Mouse (Mus musculus) mature B cell (primary cell): ENCODE measurements around the gene Kif1b.
"Not testable (repeated sequence)": the region's sequence is repeated elsewhere in the genome, so short reads cannot be mapped to it uniquely, and the experiment has no call there.

Experiments
- in situ Hi-C: fragments of 300-500 bp; cut with MboI; formaldehyde crosslinking; loops from 2 replicates; pipeline ENCODE4 v1.14.3; 2019

Kif1b gene

DNA sequence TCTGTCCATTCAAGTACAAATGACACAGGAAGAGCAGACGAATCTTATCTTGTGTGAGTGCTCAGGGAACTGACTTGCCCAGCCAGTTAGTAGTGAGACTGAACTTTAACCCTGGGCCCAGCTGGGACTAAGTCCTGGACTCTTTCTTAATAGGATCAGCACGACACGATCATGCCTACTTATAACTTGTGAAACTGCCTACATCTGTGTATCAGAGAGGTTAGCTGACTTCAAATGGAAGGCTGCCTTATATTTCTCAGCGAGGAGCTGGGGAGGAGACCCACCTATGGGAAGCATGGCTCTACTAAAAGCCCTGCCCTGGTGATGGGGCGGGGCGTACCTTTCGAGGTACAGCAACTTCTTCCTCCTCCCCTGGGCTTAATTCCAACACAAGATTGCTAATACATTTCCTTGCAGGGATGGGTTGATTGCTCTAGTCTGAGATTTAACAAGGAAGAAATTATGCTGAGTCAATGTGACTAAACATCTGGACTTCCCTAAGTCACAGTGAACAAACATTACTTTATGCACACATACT is 137.0 kb downstream of the Kif1b start:
- in situ Hi-C loops: no loop called here

DNA sequence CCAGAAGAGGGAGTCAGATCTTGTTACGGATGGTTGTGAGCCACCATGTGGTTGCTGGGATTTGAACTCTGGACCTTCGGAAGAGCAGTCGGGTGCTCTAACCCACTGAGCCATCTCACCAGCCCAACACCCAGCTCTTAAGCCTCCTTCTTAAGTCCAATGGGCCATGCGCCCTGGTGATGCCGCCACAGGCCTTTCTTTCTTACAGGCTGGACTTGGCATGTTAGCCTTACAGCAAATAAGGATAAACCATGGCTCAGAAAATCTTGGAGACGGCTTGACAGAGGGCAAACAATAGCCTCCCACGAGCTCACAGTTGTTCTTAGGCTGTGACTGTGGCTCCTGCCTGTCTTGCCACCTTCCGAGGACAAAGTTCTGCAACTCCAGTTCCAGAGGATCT is 137.6 kb downstream of the Kif1b start:
- in situ Hi-C loops: not testable (repeated sequence)

DNA sequence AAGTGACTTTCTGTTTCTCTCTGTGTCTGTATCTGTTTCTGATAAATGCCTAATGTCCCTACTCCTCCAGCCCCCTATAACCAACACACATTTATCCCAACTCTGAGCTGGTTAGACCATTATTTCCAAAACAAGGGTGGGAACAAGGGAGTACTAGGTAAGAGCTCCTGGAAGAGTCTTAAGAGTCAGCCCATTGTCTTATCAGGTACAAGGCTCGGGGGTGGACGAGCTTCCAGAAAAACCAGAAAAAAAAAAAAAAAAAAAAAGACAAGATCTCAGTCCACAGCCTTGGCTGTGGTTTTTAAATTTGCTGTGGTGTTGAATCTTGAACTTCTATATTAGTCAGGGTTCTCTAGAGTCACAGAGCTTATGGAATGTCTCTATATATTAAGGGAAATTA is 139.5 kb downstream of the Kif1b start:
- in situ Hi-C loops: no loop called here

DNA sequence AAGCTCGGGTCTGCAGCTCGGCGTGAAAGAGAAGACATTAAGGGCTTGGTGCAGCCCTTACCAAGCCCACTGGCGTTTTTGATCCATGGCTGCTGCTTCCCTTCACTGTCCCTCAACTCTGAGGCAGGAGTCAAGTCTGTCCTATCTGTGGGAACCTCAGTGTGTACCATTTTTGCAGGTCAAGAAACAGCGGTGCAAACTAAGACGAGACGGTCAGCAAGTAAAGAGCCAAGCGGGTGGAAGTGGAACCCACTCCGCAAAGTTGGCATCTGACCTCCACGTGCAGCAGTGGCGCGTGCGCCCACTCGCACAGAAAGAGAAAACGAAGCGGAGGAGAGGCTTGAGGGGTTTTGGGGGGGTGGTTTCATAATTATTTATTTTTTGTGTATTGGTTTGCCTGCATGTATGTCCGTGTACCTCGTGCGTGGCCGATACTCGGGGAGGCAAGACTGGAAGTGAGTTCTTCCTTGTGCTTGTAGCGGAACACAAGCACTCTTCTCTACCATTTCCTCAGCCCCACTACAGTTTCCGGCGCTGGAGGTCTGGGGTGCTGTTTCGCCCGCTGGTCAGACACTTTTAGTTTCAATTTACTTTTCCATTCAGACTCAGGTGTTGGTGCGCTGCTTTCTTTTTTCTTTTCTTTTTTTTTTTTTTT is 140.4 kb downstream of the Kif1b start:
- in situ Hi-C loops: no loop called here

DNA sequence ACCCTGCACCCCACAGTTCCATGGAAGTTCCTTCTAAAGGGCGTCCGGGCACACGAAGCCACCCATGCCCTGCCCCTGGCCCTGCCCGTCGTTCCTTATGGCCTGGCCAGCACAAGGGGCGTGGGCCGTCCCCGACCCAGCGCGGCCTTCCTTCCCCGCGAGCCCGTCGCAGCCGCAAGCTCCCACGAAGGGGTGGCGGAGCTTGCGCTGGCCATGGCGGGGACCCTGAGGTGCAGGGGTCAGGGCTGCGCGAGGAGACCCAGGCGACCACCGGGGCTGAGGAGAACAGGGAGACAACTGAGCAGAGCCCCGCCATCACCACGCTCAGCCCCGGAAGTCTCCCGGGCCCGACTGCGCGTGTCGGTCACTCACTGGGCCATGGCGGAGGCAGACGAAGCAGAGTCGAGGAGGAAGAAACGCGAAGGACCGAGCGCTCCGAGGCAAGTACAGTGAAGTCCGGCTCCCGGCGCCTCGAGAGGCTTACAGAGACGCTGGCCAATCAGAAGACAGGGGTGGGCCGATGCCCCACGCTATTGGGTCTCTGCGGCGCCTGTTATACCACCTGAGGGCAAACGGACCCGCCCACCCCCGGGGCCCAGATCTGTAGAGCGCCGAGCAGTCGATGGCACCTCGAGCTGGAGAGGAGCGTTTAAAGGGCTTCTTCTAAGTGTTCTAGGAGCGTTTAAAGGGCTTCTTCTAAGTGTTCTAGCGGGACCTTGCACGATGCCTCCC is 141.1 kb downstream of the Kif1b start, which contains the start of gene Pgd:
Gene Pgd (minus strand): TSS at position 557 of the 732 bp plus-strand sequence.
- in situ Hi-C loops: no loop called here

DNA sequence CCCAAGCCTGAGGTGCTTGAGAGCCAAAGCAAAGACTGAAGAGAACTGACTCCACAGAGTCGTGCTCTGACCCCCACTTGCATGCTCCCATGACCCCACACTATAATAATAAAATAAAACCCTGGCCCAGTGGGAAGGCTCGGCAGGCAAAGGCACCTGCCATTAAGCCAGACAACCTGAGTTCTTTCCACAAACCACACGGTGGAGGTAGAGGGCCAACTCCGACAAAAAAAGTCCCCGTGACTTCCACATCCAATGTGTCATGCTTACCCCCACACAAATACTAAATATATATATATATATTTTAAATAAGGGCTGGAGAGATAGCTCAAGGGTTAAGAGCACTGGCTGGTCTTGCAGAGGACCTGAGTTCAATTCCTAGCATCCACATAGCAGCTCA is 143.3 kb downstream of the Kif1b start:
- in situ Hi-C loops: no loop called here

DNA sequence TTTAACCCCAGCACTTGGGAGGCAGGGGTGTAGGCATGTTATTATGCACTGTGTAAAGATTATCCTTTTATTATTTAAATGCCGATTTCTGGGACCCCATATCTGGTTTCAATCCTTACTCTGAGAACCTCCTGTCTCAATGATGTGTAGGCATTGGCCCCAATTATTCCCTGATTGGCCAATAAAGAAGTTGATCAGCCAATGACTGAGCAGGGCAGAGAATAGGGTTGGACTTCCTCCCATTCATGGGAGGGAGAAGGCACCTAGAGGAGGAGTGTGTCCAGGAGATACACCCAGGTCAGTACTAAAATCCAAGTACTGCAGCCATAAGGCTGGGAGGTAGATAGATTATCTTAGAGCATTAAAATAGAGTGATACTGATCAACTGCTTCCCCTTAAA is 144.3 kb downstream of the Kif1b start:
- in situ Hi-C loops: no loop called here

DNA sequence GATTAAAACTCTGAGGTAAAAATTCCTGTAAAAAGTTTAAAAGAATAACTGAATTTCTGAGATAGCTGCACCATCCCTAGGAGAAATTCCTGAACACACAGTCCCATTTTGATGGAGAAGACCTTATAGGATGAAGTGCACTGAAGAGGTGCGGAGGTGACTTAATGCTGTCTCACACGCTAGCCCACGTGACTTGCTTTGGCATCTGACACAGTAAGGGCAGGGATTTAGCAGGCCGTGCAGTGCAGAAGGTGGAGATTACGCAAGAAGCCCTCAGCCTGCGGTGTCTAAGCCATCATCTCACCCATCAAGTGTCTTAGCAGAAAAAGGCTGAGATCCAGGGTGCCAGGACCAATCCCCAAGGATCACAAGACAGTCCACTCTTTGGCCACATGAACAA is 146.3 kb downstream of the Kif1b start:
- in situ Hi-C loops: no loop called here

DNA sequence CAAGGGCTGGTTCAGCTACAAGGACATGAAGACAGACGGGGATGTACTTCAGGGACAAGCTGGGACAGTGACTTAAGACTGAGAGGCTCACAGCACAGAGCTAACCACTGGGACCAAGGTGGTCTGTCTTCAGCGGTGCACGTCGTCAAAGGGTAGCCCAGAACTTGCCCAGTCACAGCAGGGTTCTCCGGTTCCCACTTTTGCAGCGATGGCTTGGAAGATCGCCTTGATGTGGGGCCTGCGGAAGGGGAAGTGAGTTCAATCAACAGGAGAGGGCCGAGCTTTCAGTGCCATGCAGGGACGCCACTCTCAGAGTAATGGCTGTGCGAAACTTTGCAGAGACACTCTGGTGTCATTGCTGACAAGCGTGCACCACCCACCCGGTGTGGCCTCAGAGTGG is 147.6 kb downstream of the Kif1b start:
- in situ Hi-C loops: no loop called here

DNA sequence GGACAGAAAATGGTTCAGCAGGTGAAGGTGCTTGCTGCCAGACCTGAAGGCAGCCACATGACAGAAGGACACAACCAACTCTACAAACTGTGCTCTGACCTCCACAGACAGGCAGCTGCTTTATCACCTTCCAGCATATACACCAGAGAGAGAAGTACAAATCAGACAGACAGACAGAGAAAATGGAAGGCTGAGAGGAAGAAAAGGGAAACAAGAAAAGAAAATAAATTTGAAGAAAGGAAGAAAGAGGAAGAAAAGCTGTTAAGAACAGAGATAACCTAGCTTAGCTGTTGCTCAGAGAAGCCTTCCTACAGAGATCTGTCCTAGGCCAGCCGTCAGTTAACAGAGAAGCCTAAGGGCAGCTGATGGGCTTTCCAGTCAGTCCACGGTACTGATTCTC is 148.3 kb downstream of the Kif1b start:
- in situ Hi-C loops: no loop called here

DNA sequence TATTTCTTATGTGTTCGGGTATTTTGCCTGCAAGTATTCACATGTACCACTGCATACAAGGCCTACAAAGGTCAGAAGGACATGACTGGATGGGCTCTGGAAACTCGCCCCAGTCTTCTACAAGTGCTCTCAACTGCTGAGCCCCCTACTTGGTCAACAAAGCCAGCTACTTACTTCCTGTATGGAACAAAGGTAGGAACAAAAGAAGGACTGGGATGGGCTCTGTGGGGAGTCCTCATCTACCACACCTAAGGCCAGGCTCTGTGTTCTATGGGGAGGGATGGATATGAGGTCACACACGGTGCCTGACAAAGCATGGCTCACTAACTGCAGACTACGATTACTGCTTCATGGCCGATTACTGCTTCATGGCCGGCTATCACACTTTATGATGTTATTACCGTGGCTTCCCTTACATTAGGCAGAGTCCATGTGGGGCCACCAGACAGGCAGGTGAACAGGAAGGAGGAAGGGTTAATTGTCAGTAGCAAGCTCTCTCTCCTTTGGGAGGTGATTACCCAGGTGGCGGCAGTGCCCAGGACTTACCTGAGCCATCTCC is 150.0 kb downstream of the Kif1b start:
- in situ Hi-C loops: no loop called here

DNA sequence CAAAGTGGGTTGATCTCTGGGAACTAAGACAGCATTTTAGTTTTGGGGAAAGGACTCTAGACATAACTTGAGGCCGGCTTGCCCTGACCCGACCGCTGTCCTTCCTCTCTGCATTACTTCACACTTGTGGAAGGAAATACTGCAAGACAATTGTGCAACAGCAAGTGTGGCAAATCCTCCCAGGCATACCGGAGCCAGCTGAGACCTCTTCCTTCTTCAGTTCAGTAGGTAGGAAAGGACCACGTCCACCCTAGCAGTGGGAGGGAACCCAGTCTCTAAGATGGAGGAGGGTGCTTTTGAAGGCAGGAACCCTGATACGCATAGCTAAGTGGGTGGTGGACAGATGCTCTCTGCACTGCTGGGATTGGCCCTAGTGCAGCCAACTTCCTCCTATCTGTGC is 151.8 kb downstream of the Kif1b start:
- in situ Hi-C loops: no loop called here

DNA sequence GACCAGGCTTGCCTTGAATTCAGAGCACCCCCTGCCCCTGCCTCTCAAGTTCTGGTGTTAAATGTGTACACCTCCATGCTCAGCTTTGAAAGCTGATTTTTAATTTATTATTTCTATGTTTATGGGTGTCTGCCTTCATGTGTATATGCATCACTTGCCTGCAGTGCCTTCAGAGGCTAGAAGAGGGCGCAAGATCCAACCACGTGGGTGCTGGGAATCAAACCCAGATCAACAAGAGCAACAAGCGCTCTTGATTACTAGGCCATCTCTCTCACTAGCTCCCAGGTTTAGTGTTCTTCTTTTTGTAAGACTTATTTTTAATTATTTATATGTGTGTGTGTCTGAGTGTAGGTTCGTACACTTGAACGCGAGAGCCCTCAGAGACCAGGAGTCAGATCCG is 152.6 kb downstream of the Kif1b start:
- in situ Hi-C loops: no loop called here

DNA sequence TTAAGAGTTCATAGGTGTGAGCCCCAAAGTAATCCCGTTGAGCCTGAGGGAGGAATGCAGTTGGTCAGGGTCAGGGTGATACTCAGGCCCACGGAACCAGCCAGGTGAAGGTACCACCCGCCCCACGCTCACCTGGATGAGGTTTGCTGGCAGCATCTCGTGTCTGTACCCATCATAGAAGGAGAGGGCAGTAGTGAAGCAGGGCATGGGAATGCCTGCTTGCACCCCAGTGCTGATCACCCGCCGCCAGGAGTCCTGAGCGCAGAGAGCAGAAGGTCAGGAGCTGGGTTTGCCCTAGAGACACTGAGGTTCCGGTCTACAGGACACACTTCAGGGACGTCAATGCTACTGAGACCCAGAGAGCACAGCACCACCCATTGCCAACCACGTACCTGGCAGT is 156.8 kb downstream of the Kif1b start:
- in situ Hi-C loops: no loop called here

DNA sequence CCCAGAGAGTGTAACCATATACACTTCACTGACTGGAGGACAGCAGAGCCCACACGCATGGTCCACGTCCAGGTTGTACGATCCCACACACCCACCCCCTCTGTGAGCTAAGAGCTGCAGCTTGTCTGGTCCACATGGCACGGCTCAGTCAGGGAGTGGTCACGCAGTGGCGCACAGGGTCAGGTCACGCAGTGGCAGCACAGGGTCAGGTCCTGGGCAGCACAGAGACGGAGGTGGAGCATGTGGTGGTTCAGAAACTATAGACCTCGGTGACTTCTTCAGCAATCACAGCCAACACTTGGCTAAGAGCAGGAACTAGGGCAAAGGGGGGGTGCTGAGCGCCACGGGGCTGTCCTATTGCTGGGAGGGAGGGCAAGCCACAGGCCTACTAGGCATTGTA is 157.2 kb downstream of the Kif1b start:
- in situ Hi-C loops: no loop called here

DNA sequence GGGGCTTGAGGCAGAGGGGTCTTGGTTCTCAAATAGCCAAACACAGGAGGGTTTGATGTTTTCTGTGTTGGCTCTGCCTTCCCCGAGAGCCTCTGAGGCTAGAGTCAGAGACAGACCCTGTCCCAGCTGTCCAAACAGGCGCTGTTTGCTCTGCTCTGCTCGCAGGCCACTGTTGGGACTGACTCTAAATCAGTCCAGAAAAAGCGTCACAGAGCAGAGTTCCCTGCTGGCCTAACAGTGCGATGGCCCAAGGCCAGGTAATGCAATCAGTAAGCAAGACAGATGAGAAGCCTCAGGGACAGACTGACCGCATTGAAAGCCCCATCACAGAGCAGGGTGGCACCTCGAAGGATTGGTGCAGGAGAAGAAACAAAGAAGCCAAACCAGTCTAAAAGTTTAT is 157.9 kb downstream of the Kif1b start:
- in situ Hi-C loops: no loop called here

DNA sequence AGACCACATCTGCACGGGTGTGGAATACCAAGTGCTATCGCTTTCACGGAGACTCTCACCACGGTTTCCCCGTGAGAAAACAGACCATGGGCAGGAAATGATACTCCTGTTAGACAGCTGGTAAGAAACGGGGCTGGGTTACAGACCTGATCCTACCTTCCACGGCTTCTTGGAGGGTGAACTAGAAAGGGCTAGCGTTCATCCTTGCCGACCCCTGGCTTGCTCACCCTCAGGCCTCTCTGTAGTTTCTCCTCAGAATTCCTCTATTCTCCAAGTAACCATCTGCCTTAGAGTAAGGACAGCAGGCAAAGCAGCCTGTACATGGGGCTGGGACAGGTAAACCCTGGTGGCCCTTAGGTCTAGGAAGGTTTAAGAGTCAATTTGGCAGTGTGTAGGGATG is 158.3 kb downstream of the Kif1b start:
- in situ Hi-C loops: no loop called here

DNA sequence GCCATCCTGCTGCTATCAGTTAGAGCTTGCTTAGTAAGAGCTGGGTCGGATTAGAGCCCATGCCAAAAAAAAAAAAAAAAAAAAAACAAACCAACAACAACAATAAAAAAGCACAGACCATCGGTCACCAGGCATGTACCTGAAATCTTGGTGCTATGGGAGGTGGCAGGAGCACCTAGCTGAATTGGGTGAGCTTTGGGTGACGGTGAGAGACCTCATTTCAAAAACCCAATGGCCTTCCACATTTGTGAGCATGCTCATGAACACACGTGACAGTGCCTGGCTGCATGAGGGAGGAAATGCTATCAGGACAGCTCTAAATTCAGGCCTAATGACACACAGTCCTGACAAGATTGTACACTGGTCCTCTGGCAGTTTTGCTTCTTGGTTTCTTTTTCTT is 159.4 kb downstream of the Kif1b start:
- in situ Hi-C loops: no loop called here

DNA sequence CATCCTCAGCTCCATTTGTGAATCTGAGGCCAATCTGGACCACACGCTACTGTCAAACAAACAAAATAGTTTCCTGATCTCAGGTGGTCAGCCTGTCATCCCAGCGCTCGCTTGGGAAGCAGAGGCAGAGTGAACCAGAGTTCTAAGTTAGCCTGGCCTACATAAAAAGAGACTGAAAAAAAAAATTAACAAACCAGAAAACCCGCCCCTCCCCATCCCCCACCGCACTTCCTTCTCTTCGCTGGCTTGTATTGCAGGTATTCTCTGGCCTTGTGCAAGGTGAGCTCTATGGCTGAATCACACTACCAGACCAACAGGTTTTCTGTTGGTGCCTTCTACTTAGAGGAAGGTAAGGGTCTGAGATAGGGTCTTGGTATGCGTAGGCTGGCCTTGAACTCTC is 160.0 kb downstream of the Kif1b start:
- in situ Hi-C loops: no loop called here

DNA sequence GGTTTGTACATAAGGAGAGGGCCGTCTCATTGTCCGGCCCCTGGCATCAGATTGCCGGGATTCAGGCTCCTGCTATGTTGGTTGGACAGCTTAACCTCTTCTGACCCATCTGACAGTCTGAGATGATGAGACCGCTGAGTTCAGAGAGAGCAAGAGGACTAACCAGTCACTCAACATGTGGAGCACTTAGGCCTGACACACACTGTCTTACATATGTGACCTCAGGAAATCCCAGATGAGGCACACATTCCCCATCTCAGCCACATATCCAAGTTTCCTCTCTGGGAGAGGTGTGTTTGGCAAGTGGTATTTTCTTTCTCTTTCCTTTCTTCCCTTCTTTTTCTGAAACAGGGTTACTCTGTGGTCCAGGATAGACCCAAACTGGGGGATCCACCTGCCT is 162.3 kb downstream of the Kif1b start:
- in situ Hi-C loops: no loop called here

DNA sequence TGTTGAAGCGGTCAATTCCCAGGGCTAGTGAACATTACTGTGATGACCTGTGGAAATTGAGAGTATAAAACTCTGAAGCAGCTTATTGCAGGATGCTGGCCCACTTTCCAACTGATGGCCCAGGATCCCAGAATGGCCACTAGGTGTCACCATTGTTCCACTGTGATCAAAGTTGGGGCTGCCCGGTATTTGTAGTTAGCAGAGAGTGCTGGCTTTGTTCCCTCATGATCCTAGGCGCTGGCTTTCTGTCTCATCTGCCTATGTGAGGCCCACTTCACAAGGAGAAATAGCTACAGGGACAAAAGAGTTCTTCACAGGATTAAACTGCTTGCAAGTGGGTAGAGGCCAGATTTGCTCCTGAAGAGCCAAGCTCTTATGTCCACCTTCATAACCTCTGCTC is 163.0 kb downstream of the Kif1b start:
- in situ Hi-C loops: no loop called here

DNA sequence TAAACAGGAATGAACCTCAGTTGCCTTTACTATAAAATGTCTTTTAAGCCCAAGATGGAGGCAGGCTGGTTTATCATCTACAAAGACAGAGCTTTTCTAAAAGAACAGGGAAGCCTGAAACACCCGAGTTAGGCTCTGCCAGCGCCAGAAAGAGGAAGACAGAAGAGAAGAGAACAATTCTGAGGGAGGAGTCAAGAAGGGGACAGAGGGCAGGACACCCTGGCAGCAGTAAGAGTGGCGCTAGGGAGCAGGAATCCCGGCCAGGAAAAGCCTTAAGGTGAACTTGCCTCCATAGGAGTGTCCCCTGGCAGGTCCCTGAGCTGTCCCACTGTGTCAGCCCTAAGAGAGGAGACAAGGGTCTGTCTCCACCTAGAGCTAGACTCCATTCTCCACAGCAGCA is 163.9 kb downstream of the Kif1b start:
- in situ Hi-C loops: no loop called here

DNA sequence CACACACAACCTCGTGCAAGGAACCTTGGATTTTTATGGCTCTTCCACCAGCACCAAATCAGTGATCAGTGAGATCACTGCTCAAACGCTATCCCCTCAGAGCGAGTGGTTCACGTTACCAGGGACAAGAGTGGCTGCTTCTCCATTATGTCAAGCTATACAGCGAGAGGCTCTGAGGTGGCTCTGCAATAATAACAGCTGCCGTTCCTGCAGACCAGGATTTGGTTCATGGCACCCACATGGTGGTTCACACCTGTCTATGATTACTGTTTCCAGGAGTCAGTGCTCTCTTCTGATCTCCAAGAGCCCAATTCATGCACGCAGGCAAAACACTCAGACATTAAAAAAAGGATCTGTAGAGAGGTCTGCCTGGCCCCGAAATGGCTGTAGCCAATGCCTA is 169.0 kb downstream of the Kif1b start:
- in situ Hi-C loops: no loop called here
